Mouse (Mus musculus): Measurements from ENCODE around the gene Nrp2. TPM values are rescaled to one million over a fixed set of nuclear protein-coding genes. Genes with fewer than 3 reads are reported as not detected.

Nrp2 gene
- polyA plus RNA-seq, 1 experiment, result 9.1 TPM

GRCm38 (mm10) chr1:62706085-62707021, 3.3 kb downstream of the Nrp2 start:
- under 1% methylated on average over 73 of the region's 73 CpGs for WGBS
- H3K4me1 ChIP-seq (ENCODE audit: control insufficient read depth, insufficient read depth, low read length), result peaks cover 6% of the 10 kb centered on the region
- H3K4me3 ChIP-seq (replicated peaks; ENCODE audit: insufficient read depth, low read depth, low read length), result peak overlapping the region; percentile 74
- no peak overlapping the region for H3K27ac ChIP-seq (ENCODE audit: insufficient read depth, low read length)
- DNase-seq, result peak; percentile 57 to 65
- H3K27me3 ChIP-seq (ENCODE audit: control insufficient read depth, insufficient read depth, low read length), result no peaks in the 10 kb centered on the region
- TF ChIP-seq POLR2A (IDR thresholded peaks at IDR 0.05; ENCODE audit: borderline replicate concordance, insufficient read depth, low read length), result no peak

GRCm38 (mm10) chr1:62707101-62707912, 4.2 kb downstream of the Nrp2 start:
- peak; percentile 27 to 33 for DNase-seq
- H3K4me1 ChIP-seq (ENCODE audit: control insufficient read depth, insufficient read depth, low read length), result peaks cover 6% of the 10 kb centered on the region
- 4% methylated on average over 35 of the region's 35 CpGs for WGBS
- H3K27me3 ChIP-seq (ENCODE audit: control insufficient read depth, insufficient read depth, low read length), result no peaks in the 10 kb centered on the region
- H3K4me3 ChIP-seq (replicated peaks; ENCODE audit: insufficient read depth, low read depth, low read length), result peak overlapping the region; percentile 74
- H3K27ac ChIP-seq (ENCODE audit: insufficient read depth, low read length), result no peak overlapping the region
- TF ChIP-seq POLR2A (IDR thresholded peaks at IDR 0.05; ENCODE audit: borderline replicate concordance, insufficient read depth, low read length), result no peak
- no peak for TF ChIP-seq CTCF (IDR thresholded peaks at IDR 0.05; ENCODE audit: borderline replicate concordance, insufficient read depth, low read depth, low read length)

- Histone ChIP-seq H3K4me3 (replicated peaks; ENCODE audit: insufficient read depth, low read depth, low read length) (no peak overlapping the region), H3K27ac (ENCODE audit: insufficient read depth, low read length) (no peak overlapping the region), H3K4me1 (ENCODE audit: control insufficient read depth, insufficient read depth, low read length) (peaks cover 6% of the 10 kb centered on the region), H3K27me3 (ENCODE audit: control insufficient read depth, insufficient read depth, low read length) (no peaks in the 10 kb centered on the region)
- WGBS, result 35% methylated on average over 17 of the region's 17 CpGs
- TF ChIP-seq POLR2A (IDR thresholded peaks at IDR 0.05; ENCODE audit: borderline replicate concordance, insufficient read depth, low read length), result no peak
- DNase-seq, result no peak
Observed at GRCm38 (mm10) chr1:62707913-62708860, 5.1 kb downstream of the Nrp2 start.

- no peak for TF ChIP-seq POLR2A (IDR thresholded peaks at IDR 0.05; ENCODE audit: borderline replicate concordance, insufficient read depth, low read length)
- no peak for TF ChIP-seq CTCF (IDR thresholded peaks at IDR 0.05; ENCODE audit: borderline replicate concordance, insufficient read depth, low read depth, low read length)
- WGBS, result 82% methylated on average over 5 of the region's 5 CpGs
- Histone ChIP-seq H3K4me3 (replicated peaks; ENCODE audit: insufficient read depth, low read depth, low read length) (no peak overlapping the region), H3K4me1 (ENCODE audit: control insufficient read depth, insufficient read depth, low read length) (peaks cover 6% of the 10 kb centered on the region), H3K27me3 (ENCODE audit: control insufficient read depth, insufficient read depth, low read length) (no peaks in the 10 kb centered on the region), H3K27ac (ENCODE audit: insufficient read depth, low read length) (no peak overlapping the region)
- DNase-seq, result no peak
Observed at GRCm38 (mm10) chr1:62709770-62710335, 6.8 kb downstream of the Nrp2 start.

GRCm38 (mm10) chr1:62713021-62713676, 10.1 kb downstream of the Nrp2 start:
- no peaks in the 10 kb centered on the region for H3K4me1 ChIP-seq (ENCODE audit: control insufficient read depth, insufficient read depth, low read length)
- no peak for DNase-seq
- no peak for TF ChIP-seq POLR2A (IDR thresholded peaks at IDR 0.05; ENCODE audit: borderline replicate concordance, insufficient read depth, low read length)
- no peak for TF ChIP-seq CTCF (IDR thresholded peaks at IDR 0.05; ENCODE audit: borderline replicate concordance, insufficient read depth, low read depth, low read length)
- 93% methylated on average over 17 of the region's 17 CpGs for WGBS
- no peak overlapping the region for H3K4me3 ChIP-seq (replicated peaks; ENCODE audit: insufficient read depth, low read depth, low read length)
- no peak overlapping the region for H3K27ac ChIP-seq (ENCODE audit: insufficient read depth, low read length)
- no peaks in the 10 kb centered on the region for H3K27me3 ChIP-seq (ENCODE audit: control insufficient read depth, insufficient read depth, low read length)

- no peak overlapping the region for H3K27ac ChIP-seq (ENCODE audit: insufficient read depth, low read length)
- 92% methylated on average over 1 of the region's 1 CpGs for WGBS
- H3K27me3 ChIP-seq (ENCODE audit: control insufficient read depth, insufficient read depth, low read length), result no peaks in the 10 kb centered on the region
- no peak overlapping the region for H3K4me3 ChIP-seq (replicated peaks; ENCODE audit: insufficient read depth, low read depth, low read length)
- H3K4me1 ChIP-seq (ENCODE audit: control insufficient read depth, insufficient read depth, low read length), result no peaks in the 10 kb centered on the region
- no peak for TF ChIP-seq POLR2A (IDR thresholded peaks at IDR 0.05; ENCODE audit: borderline replicate concordance, insufficient read depth, low read length)
- no peak for DNase-seq
Observed at GRCm38 (mm10) chr1:62715004-62715403, 11.9 kb downstream of the Nrp2 start.

Data from cerebellum, adult 2 months (tissue).